Mouse (Mus musculus) bone marrow macrophage, adult 2 months (primary cell): ENCODE measurements around the gene Dtl.
"Not testable (repeated sequence)": the region's sequence is repeated elsewhere in the genome, so short reads cannot be mapped to it uniquely, and the experiment has no call there.

ENCODE experiments used
- CTCF ChIP-seq: IDR thresholded peaks from 2 replicates; pipeline ENCODE4 v1.5.1; 2012; ENCODE audit warnings: low read depth, mild to moderate bottlenecking, low read length, moderate library complexity
- POLR2A ChIP-seq: IDR thresholded peaks from 2 replicates; pipeline ENCODE4 v1.6.1; 2012; ENCODE audit warnings: mild to moderate bottlenecking, low read depth, low read length, borderline replicate concordance

- not testable (repeated sequence) for TF ChIP-seq CTCF, POLR2A
Measured at GRCm38 (mm10) chr1:191516351-191516750, 59.0 kb downstream of the Dtl start.
